Mouse (Mus musculus): ENCODE results near the gene Tecpr1.

- TF ChIP-seq EP300 (optimal IDR thresholded peaks at IDR 0.05) (no peak), CTCF (IDR thresholded peaks at IDR 0.05; ENCODE audit: low read depth) (no peak)
Measured at GRCm38 (mm10) chr5:144256541-144256870, 33.1 kb upstream of the Tecpr1 start.
